In the genomic region with DNA sequence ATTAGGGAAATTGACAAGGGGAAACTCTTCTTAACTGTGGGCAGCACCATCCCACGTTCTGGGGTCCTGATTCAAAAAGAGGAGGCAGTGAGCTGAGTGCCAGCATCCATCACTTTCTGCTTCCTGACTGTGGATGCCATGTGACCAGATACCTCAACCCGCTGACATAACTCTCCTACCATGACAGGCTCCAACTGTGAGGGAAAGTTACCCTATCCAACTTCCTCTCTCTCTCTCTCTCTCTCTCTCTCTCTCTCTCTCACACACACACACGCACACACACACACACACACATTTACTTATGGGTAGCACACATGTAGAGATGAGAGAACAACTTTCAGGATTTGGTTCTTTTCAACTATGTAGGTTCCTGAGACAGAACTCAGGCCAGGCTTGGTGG, we compare ENCODE assay signal across 15 mouse cellular contexts. TPM values are rescaled to one million over a fixed set of nuclear protein-coding genes. Genes with fewer than 3 reads are reported as not detected.
"Had no signal": no experiment of that assay in that cellular context is flagged by ENCODE, and none has a peak within 500 bp of the region (broad histone marks: within the 10 kb centered on the region; RNA-seq: fewer than 3 reads in every experiment).

No protein-coding gene starts in this region.

- H3K9ac ChIP-seq: limb, embryonic 13.5 days; midbrain, embryonic 13.5 days had no signal

- H3K4me3 ChIP-seq: layer of hippocampus, adult 2 months; limb, embryonic 13.5 days had no signal

- DNase-seq: kidney, adult 11 months; kidney, adult 9 months; kidney, postnatal 4 days; lung, adult 18-20 months; lung, postnatal 36 days; right cerebral cortex, adult 18-20 months; right cerebral cortex, postnatal 25 days; thymus, adult 2 months; thymus, postnatal 25 days had no signal

- H3K27ac ChIP-seq: hindbrain, postnatal 0 days; kidney, postnatal 0 days; layer of hippocampus, adult 2 months; limb, embryonic 13.5 days; midbrain, embryonic 13.5 days had no signal

- H3K9me3 ChIP-seq: limb, embryonic 13.5 days; midbrain, embryonic 13.5 days had no signal

- ATAC-seq: hindbrain, postnatal 0 days; lung, postnatal 0 days; midbrain, embryonic 13.5 days had no signal

- H3K27me3 ChIP-seq: limb, embryonic 13.5 days; midbrain, embryonic 13.5 days had no signal

RNA-seq across cellular contexts. Expression of a gene that starts 56.3 kb away (rescaled TPM):
- polyA plus RNA-seq: kidney, postnatal 0 days; lung, postnatal 0 days had no signal
